Mouse (Mus musculus): ENCODE data around the gene Serpinb3a.

- TF ChIP-seq CTCF (IDR thresholded peaks at IDR 0.05; ENCODE audit: insufficient read depth, low read length) (no peak), POLR2A (IDR thresholded peaks at IDR 0.05; ENCODE audit: borderline replicate concordance, extremely low read depth, low read depth, low read length) (no peak)
Observed at GRCm38 (mm10) chr1:107000424-107000823, 51.7 kb downstream of the Serpinb3a start.

All from lung, adult 2 months (tissue).